ENCODE assay signal across 23 mouse cellular contexts in genomic region chr3:88569694-88570093, GRCm38 (mm10). TPM values are rescaled to one million over a fixed set of nuclear protein-coding genes. Genes with fewer than 3 reads are reported as not detected.
DNase-seq lines count a peak whose midpoint lies in the region; ATAC-seq and TF ChIP-seq lines count a peak whose summit lies in the region.
"Had no signal": no experiment of that assay in that cellular context is flagged by ENCODE, and none has a peak within 500 bp of the region (broad histone marks: within the 10 kb centered on the region; RNA-seq: fewer than 3 reads in every experiment).

No protein-coding gene starts in this region.

- no peaks in the 10 kb centered on the region for H3K4me1 ChIP-seq in lung, postnatal 0 days (ENCODE audit: insufficient read depth, low read depth, low read length)
- H3K4me1 ChIP-seq: hindbrain, embryonic 12.5 days; limb, embryonic 13.5 days; neural tube, embryonic 12.5 days had no signal

- TF ChIP-seq CTCF in lung, postnatal 0 days (IDR thresholded peaks at IDR 0.05) = no peak

- no peak overlapping the region for H3K9ac ChIP-seq in lung, postnatal 0 days (replicated peaks; ENCODE audit: low read depth)
- H3K9ac ChIP-seq: forebrain, postnatal 0 days; hindbrain, embryonic 12.5 days; limb, embryonic 13.5 days; neural tube, embryonic 12.5 days had no signal

- no peak overlapping the region for H3K27ac ChIP-seq in lung, postnatal 0 days (ENCODE audit: low read length)
- H3K27ac ChIP-seq: hindbrain, embryonic 12.5 days; limb, embryonic 13.5 days; macrophage; neural tube, embryonic 12.5 days had no signal

- no peaks in the 10 kb centered on the region for H3K27me3 ChIP-seq in lung, postnatal 0 days (replicated peaks; ENCODE audit: insufficient read depth, low read length)
- H3K27me3 ChIP-seq: hindbrain, embryonic 12.5 days; limb, embryonic 13.5 days; neural tube, embryonic 12.5 days had no signal

- peak; percentile 82 for DNase-seq in adrenal gland, adult 2 months
- DNase-seq in adrenal gland, postnatal 10 days = no peak
- DNase-seq in lung, postnatal 0 days (ENCODE audit: low spot score) = peak; percentile 63
- no peak for DNase-seq in lung, adult 18-20 months
- DNase-seq in adrenal gland, postnatal 36 days = peak; percentile 53 to 77
- DNase-seq in lung, postnatal 36 days = peak; percentile 27
- no peak for DNase-seq in spleen, postnatal 10 days (ENCODE audit: low spot score in 2 of 2)
- no peak for DNase-seq in thymus, postnatal 4 days
- DNase-seq: cerebellum, adult 8-10 months; forebrain, postnatal 0 days; gastrocnemius, postnatal 10 days; kidney, postnatal 14 days; right cerebral cortex, postnatal 4 days had no signal

- 72% methylated on average over 5 of the region's 5 CpGs for WGBS in lung, postnatal 0 days

- peaks cover 32% of the 10 kb centered on the region for H3K36me3 ChIP-seq in lung, postnatal 0 days (ENCODE audit: insufficient read depth, low read length)

- no peak for TF ChIP-seq EP300 in lung, postnatal 0 days (IDR thresholded peaks at IDR 0.05)

- no peaks in the 10 kb centered on the region for H3K9me3 ChIP-seq in lung, postnatal 0 days (ENCODE audit: low read length)
- H3K9me3 ChIP-seq: hindbrain, embryonic 12.5 days; limb, embryonic 13.5 days; neural tube, embryonic 12.5 days had no signal

- no peak overlapping the region for H3K4me3 ChIP-seq in lung, postnatal 0 days (ENCODE audit: low read depth, low read length)
- H3K4me3 ChIP-seq: hindbrain, embryonic 12.5 days; limb, embryonic 13.5 days; neural tube, embryonic 12.5 days had no signal

- H3K4me2 ChIP-seq in lung, postnatal 0 days (replicated peaks; ENCODE audit: low read depth, low read length) = no peak overlapping the region
- H3K4me2 ChIP-seq: hindbrain, embryonic 12.5 days; limb, embryonic 13.5 days; midbrain, embryonic 11.5 days; neural tube, embryonic 12.5 days had no signal

- peak; percentile 69 for ATAC-seq in lung, postnatal 0 days
- ATAC-seq: CD4-positive, CD25-positive, alpha-beta regulatory T cell, adult 4 months; forebrain, postnatal 0 days; inflammation-experienced regulatory T-cells, adult 6 months had no signal

RNA-seq across cellular contexts. Expression of gene Ssr2, which starts 6.0 kb away (rescaled TPM):
- 100 to 1,000 TPM; 178 to 218 TPM for total RNA-seq in adrenal gland, adult 2 months (2021)
- polyA plus RNA-seq in adrenal gland, adult 2 months (2012; rRNA removed) = 110 and 151 TPM in 2 replicates
- 100 to 1,000 TPM; 221 to 247 TPM for total RNA-seq in adrenal gland, postnatal 10 days (2021)
- polyA plus RNA-seq in lung, postnatal 0 days (2015; fragmentation: Nextera tagmentation; extraction: Ambion mirVana) = 306 and 384 TPM in 2 replicates
- total RNA-seq in adrenal gland, postnatal 36 days (2021) = 100 to 1,000 TPM; 207 to 252 TPM

RNA-seq across cellular contexts. Expression of gene Ubqln4, which starts 16.1 kb away (rescaled TPM):
- 100 to 1,000 TPM in 1 of 2 experiments, 10 to 100 TPM in 1; 61.1 to 100 TPM for total RNA-seq in adrenal gland, adult 2 months (2021)
- 77.9 and 96.2 TPM in 2 replicates for polyA plus RNA-seq in adrenal gland, adult 2 months (2012; rRNA removed)
- 10 to 100 TPM; 63.9 to 73.1 TPM for total RNA-seq in adrenal gland, postnatal 10 days (2021)
- 18.4 and 22.6 TPM in 2 replicates for polyA plus RNA-seq in lung, postnatal 0 days (2015; fragmentation: Nextera tagmentation; extraction: Ambion mirVana)
- total RNA-seq in adrenal gland, postnatal 36 days (2021) = 10 to 100 TPM; 73.3 to 74.2 TPM

RNA-seq across cellular contexts. Expression of gene Lamtor2, which starts 16.8 kb away (rescaled TPM):
- total RNA-seq in adrenal gland, adult 2 months (2021) = 100 to 1,000 TPM; 153 to 154 TPM
- 107 and 117 TPM in 2 replicates for polyA plus RNA-seq in adrenal gland, adult 2 months (2012; rRNA removed)
- 100 to 1,000 TPM; 131 to 132 TPM for total RNA-seq in adrenal gland, postnatal 10 days (2021)
- polyA plus RNA-seq in lung, postnatal 0 days (2015; fragmentation: Nextera tagmentation; extraction: Ambion mirVana) = 138 and 143 TPM in 2 replicates
- 100 to 1,000 TPM; 142 to 148 TPM for total RNA-seq in adrenal gland, postnatal 36 days (2021)

RNA-seq across cellular contexts. Expression of gene Rab25, which starts 21.6 kb away (rescaled TPM):
- not detected for total RNA-seq in adrenal gland, adult 2 months (2021)
- polyA plus RNA-seq in adrenal gland, adult 2 months (2012; rRNA removed) = 0.09 and 0.10 TPM in 2 replicates
- not detected for total RNA-seq in adrenal gland, postnatal 10 days (2021)
- polyA plus RNA-seq in lung, postnatal 0 days (2015; fragmentation: Nextera tagmentation; extraction: Ambion mirVana) = 61.4 and 61.8 TPM in 2 replicates
- not detected for total RNA-seq in adrenal gland, postnatal 36 days (2021)
- total RNA-seq: forebrain, postnatal 0 days; gastrocnemius, postnatal 10 days; left cerebral cortex, postnatal 10 days; monocyte, adult 5-6 weeks had no signal
- polyA plus RNA-seq: CD4-positive, CD25-positive, alpha-beta regulatory T cell, adult 4 months; forebrain, postnatal 0 days; heart, postnatal 0 days; inflammation-experienced regulatory T-cells, adult 6 months; macrophage had no signal

RNA-seq across cellular contexts. Expression of gene Arhgef2, which starts 36.1 kb away (rescaled TPM):
- total RNA-seq in adrenal gland, adult 2 months (2021) = 10 to 100 TPM; 26.3 to 33.3 TPM
- polyA plus RNA-seq in adrenal gland, adult 2 months (2012; rRNA removed) = 35.9 and 37.5 TPM in 2 replicates
- total RNA-seq in adrenal gland, postnatal 10 days (2021) = 10 to 100 TPM; 51.4 to 71.5 TPM
- 170 and 229 TPM in 2 replicates for polyA plus RNA-seq in lung, postnatal 0 days (2015; fragmentation: Nextera tagmentation; extraction: Ambion mirVana)
- 10 to 100 TPM; 24.6 to 25.3 TPM for total RNA-seq in adrenal gland, postnatal 36 days (2021)

Comparison
In these comparisons a context has a peak if more than half of its experiments do, and no peak if none do; other contexts are left out.
1. DNase-seq: peak in adrenal gland, adult 2 months (single experiment), lung, postnatal 0 days (single experiment), adrenal gland, postnatal 36 days (2 of 2) and lung, postnatal 36 days (single experiment); none in adrenal gland, postnatal 10 days (single experiment), lung, adult 18-20 months (0 of 2), spleen, postnatal 10 days (0 of 2) and thymus, postnatal 4 days (single experiment).